ENCODE assay signal across 17 mouse cellular contexts in genomic region chr10:25908027-25909012, GRCm38 (mm10).
DNase-seq lines count a peak whose midpoint lies in the region; ATAC-seq and TF ChIP-seq lines count a peak whose summit lies in the region.
"Had no signal": no experiment of that assay in that cellular context is flagged by ENCODE, and none has a peak within 500 bp of the region (broad histone marks: within the 10 kb centered on the region; RNA-seq: fewer than 3 reads in every experiment).

No protein-coding gene starts in this region.

- H3K9me3 ChIP-seq in forebrain, embryonic 13.5 days (replicated peaks), result no peaks in the 10 kb centered on the region
- H3K9me3 ChIP-seq in forebrain, postnatal 0 days (ENCODE audit: low read length), result no peaks in the 10 kb centered on the region
- no peaks in the 10 kb centered on the region for H3K9me3 ChIP-seq in lung, postnatal 0 days (ENCODE audit: low read length)
- H3K9me3 ChIP-seq in midbrain, embryonic 16.5 days (replicated peaks; ENCODE audit: control insufficient read depth, low read length, poor library complexity, severe bottlenecking), result no peaks in the 10 kb centered on the region
- no peaks in the 10 kb centered on the region for H3K9me3 ChIP-seq in embryonic facial prominence, embryonic 10.5 days
- H3K9me3 ChIP-seq: embryonic facial prominence, embryonic 12.5 days; hindbrain, embryonic 15.5 days; limb, embryonic 13.5 days had no signal

- H3K27me3 ChIP-seq in forebrain, embryonic 13.5 days, result no peaks in the 10 kb centered on the region
- no peaks in the 10 kb centered on the region for H3K27me3 ChIP-seq in forebrain, postnatal 0 days (ENCODE audit: insufficient read depth, low read length)
- H3K27me3 ChIP-seq in lung, postnatal 0 days (replicated peaks; ENCODE audit: insufficient read depth, low read length), result no peaks in the 10 kb centered on the region
- no peaks in the 10 kb centered on the region for H3K27me3 ChIP-seq in midbrain, embryonic 16.5 days (ENCODE audit: control insufficient read depth, insufficient read depth, low read depth, low read length)
- no peaks in the 10 kb centered on the region for H3K27me3 ChIP-seq in embryonic facial prominence, embryonic 10.5 days (replicated peaks; ENCODE audit: low read depth, poor library complexity, severe bottlenecking)
- H3K27me3 ChIP-seq: embryonic facial prominence, embryonic 12.5 days; hindbrain, embryonic 15.5 days; limb, embryonic 13.5 days had no signal

- H3K4me2 ChIP-seq in forebrain, embryonic 13.5 days, result no peak overlapping the region
- H3K4me2 ChIP-seq in forebrain, postnatal 0 days (ENCODE audit: low read depth), result no peak overlapping the region
- H3K4me2 ChIP-seq in lung, postnatal 0 days (replicated peaks; ENCODE audit: low read depth, low read length), result no peak overlapping the region
- H3K4me2 ChIP-seq in midbrain, embryonic 16.5 days (ENCODE audit: low read length), result no peak overlapping the region
- H3K4me2 ChIP-seq: embryonic facial prominence, embryonic 12.5 days; hindbrain, embryonic 15.5 days; limb, embryonic 13.5 days had no signal

- no peak overlapping the region for H3K27ac ChIP-seq in forebrain, embryonic 13.5 days
- H3K27ac ChIP-seq in forebrain, postnatal 0 days (ENCODE audit: low read depth, low read length), result no peak overlapping the region
- H3K27ac ChIP-seq in lung, postnatal 0 days (ENCODE audit: low read length), result no peak overlapping the region
- no peak overlapping the region for H3K27ac ChIP-seq in midbrain, embryonic 16.5 days (ENCODE audit: low read length)
- H3K27ac ChIP-seq in embryonic facial prominence, embryonic 10.5 days (replicated peaks), result no peak overlapping the region
- H3K27ac ChIP-seq: embryonic facial prominence, embryonic 12.5 days; gastrocnemius, adult 2 months; hindbrain, embryonic 15.5 days; limb, embryonic 13.5 days had no signal

- ATAC-seq in forebrain, embryonic 13.5 days, result peak; percentile 45; the same call in 1 of the 2 replicates
- no peak for ATAC-seq in forebrain, postnatal 0 days
- ATAC-seq in lung, postnatal 0 days, result no peak
- 0 out of 2 replicates have a peak, but pooled peaks have one; percentile 36 for ATAC-seq in midbrain, embryonic 16.5 days
- ATAC-seq: liver, postnatal 0 days had no signal

- H3K9ac ChIP-seq in forebrain, embryonic 13.5 days, result no peak overlapping the region
- no peak overlapping the region for H3K9ac ChIP-seq in forebrain, postnatal 0 days
- H3K9ac ChIP-seq in lung, postnatal 0 days (replicated peaks; ENCODE audit: low read depth), result no peak overlapping the region
- H3K9ac ChIP-seq in midbrain, embryonic 16.5 days (ENCODE audit: low read depth, low read length), result no peak overlapping the region
- H3K9ac ChIP-seq: embryonic facial prominence, embryonic 12.5 days; hindbrain, embryonic 15.5 days; limb, embryonic 13.5 days; liver, postnatal 0 days had no signal

- no peaks in the 10 kb centered on the region for H3K4me1 ChIP-seq in forebrain, embryonic 13.5 days
- no peaks in the 10 kb centered on the region for H3K4me1 ChIP-seq in forebrain, postnatal 0 days (ENCODE audit: insufficient read depth)
- H3K4me1 ChIP-seq in lung, postnatal 0 days (ENCODE audit: insufficient read depth, low read depth, low read length), result no peaks in the 10 kb centered on the region
- peaks cover 3% of the 10 kb centered on the region; the same call in 1 of the 2 replicates for H3K4me1 ChIP-seq in midbrain, embryonic 16.5 days (ENCODE audit: control insufficient read depth, insufficient read depth, low read length)
- no peaks in the 10 kb centered on the region for H3K4me1 ChIP-seq in embryonic facial prominence, embryonic 10.5 days
- H3K4me1 ChIP-seq: embryonic facial prominence, embryonic 12.5 days; hindbrain, embryonic 15.5 days; limb, embryonic 13.5 days had no signal

- no peak for TF ChIP-seq CTCF in forebrain, postnatal 0 days (IDR thresholded peaks at IDR 0.05; ENCODE audit: low read depth)
- 0 out of 2 replicates have a peak, but pooled peaks have one; percentile 13 for TF ChIP-seq CTCF in lung, postnatal 0 days (IDR thresholded peaks at IDR 0.05)

- no peaks in the 10 kb centered on the region for H3K36me3 ChIP-seq in forebrain, embryonic 13.5 days (ENCODE audit: poor library complexity, severe bottlenecking)
- no peaks in the 10 kb centered on the region for H3K36me3 ChIP-seq in forebrain, postnatal 0 days (ENCODE audit: insufficient read depth)
- H3K36me3 ChIP-seq in lung, postnatal 0 days (ENCODE audit: insufficient read depth, low read length), result no peaks in the 10 kb centered on the region
- no peaks in the 10 kb centered on the region for H3K36me3 ChIP-seq in midbrain, embryonic 16.5 days (ENCODE audit: control insufficient read depth, insufficient read depth, low read length)
- H3K36me3 ChIP-seq in embryonic facial prominence, embryonic 10.5 days (replicated peaks), result no peaks in the 10 kb centered on the region
- H3K36me3 ChIP-seq: embryonic facial prominence, embryonic 12.5 days; hindbrain, embryonic 15.5 days; limb, embryonic 13.5 days had no signal

- no peak for TF ChIP-seq EP300 in lung, postnatal 0 days (IDR thresholded peaks at IDR 0.05)

- WGBS in forebrain, embryonic 13.5 days, result 40% methylated on average over 10 of the region's 10 CpGs
- 35% methylated on average over 10 of the region's 10 CpGs for WGBS in forebrain, postnatal 0 days
- WGBS in lung, postnatal 0 days, result 39% methylated on average over 10 of the region's 10 CpGs
- 20% methylated on average over 10 of the region's 10 CpGs for WGBS in midbrain, embryonic 16.5 days
- 67% methylated on average over 10 of the region's 10 CpGs for WGBS in embryonic facial prominence, embryonic 10.5 days

- no peak for DNase-seq in forebrain, postnatal 0 days
- DNase-seq in lung, postnatal 0 days (ENCODE audit: low spot score), result no peak
- DNase-seq in lung, postnatal 36 days, result no peak
- peak; percentile 62 for DNase-seq in embryo, embryonic 11 days
- DNase-seq in embryonic facial prominence, embryonic 10.5 days (ENCODE audit: low spot score), result no peak
- DNase-seq in right cerebral cortex, postnatal 10 days (ENCODE audit: low spot score in 2 of 2), result no peak
- DNase-seq: adrenal gland, postnatal 36 days; cerebellum, postnatal 10 days; gastrocnemius, adult 2 months; heart, adult 18-20 months; liver, postnatal 0 days; lung, postnatal 4 days had no signal

- no peak overlapping the region for H3K4me3 ChIP-seq in forebrain, embryonic 13.5 days
- H3K4me3 ChIP-seq in forebrain, postnatal 0 days (ENCODE audit: low read depth, low read length), result no peak overlapping the region
- H3K4me3 ChIP-seq in lung, postnatal 0 days (ENCODE audit: low read depth, low read length), result no peak overlapping the region
- H3K4me3 ChIP-seq in midbrain, embryonic 16.5 days (ENCODE audit: low read depth, low read length), result no peak overlapping the region
- H3K4me3 ChIP-seq in embryonic facial prominence, embryonic 10.5 days, result no peak overlapping the region
- H3K4me3 ChIP-seq: embryonic facial prominence, embryonic 12.5 days; gastrocnemius, adult 2 months; hindbrain, embryonic 15.5 days; limb, embryonic 13.5 days had no signal

Comparison
In these comparisons a context has a peak if more than half of its experiments do, and no peak if none do; other contexts are left out.
1. ATAC-seq: peak in forebrain, embryonic 13.5 days (single experiment) and midbrain, embryonic 16.5 days (single experiment); none in forebrain, postnatal 0 days (single experiment) and lung, postnatal 0 days (single experiment).